8 mouse cellular contexts compared by ENCODE assay signal in genomic region chr2:90889550-90890548, GRCm38 (mm10). TPM values are rescaled to one million over a fixed set of nuclear protein-coding genes. Genes with fewer than 3 reads are reported as not detected.
A peak's percentile ranks its signal among the peaks of the same experiment; 100 is the strongest.
DNase-seq lines count a peak whose midpoint lies in the region; ATAC-seq and TF ChIP-seq lines count a peak whose summit lies in the region.

No protein-coding gene starts in this region.

- peak overlapping the region; percentile 59 for H3K4me3 ChIP-seq in embryonic facial prominence, embryonic 10.5 days
- H3K4me3 ChIP-seq in heart, embryonic 15.5 days = peak overlapping the region; percentile 60
- peak overlapping the region; percentile 56 for H3K4me3 ChIP-seq in kidney, postnatal 0 days (replicated peaks; ENCODE audit: low read depth, low read length)

- no peaks in the 10 kb centered on the region for H3K9me3 ChIP-seq in embryonic facial prominence, embryonic 10.5 days
- H3K9me3 ChIP-seq in heart, embryonic 15.5 days (replicated peaks) = no peaks in the 10 kb centered on the region
- no peaks in the 10 kb centered on the region for H3K9me3 ChIP-seq in kidney, postnatal 0 days (replicated peaks; ENCODE audit: low read length)

- peaks cover 74% of the 10 kb centered on the region for H3K27me3 ChIP-seq in embryonic facial prominence, embryonic 10.5 days (replicated peaks; ENCODE audit: low read depth, poor library complexity, severe bottlenecking)
- H3K27me3 ChIP-seq in heart, embryonic 15.5 days = peaks cover 40% of the 10 kb centered on the region
- peaks cover 20% of the 10 kb centered on the region; the same call in 1 of the 2 replicates for H3K27me3 ChIP-seq in kidney, postnatal 0 days (ENCODE audit: insufficient read depth, low read length)

- H3K9ac ChIP-seq in heart, embryonic 15.5 days = peak overlapping the region; percentile 54
- H3K9ac ChIP-seq in kidney, postnatal 0 days (ENCODE audit: low read depth, low read length) = peak overlapping the region; percentile 71

- peak overlapping the region; percentile 70 for H3K27ac ChIP-seq in embryonic facial prominence, embryonic 10.5 days (replicated peaks)
- H3K27ac ChIP-seq in heart, embryonic 15.5 days = peak overlapping the region; percentile 45
- peak overlapping the region; percentile 47 for H3K27ac ChIP-seq in kidney, postnatal 0 days

- H3K4me1 ChIP-seq in embryonic facial prominence, embryonic 10.5 days = peaks cover 37% of the 10 kb centered on the region
- peaks cover 35% of the 10 kb centered on the region for H3K4me1 ChIP-seq in heart, embryonic 15.5 days (replicated peaks)
- H3K4me1 ChIP-seq in kidney, postnatal 0 days (replicated peaks; ENCODE audit: insufficient read depth, low read length) = peaks cover 15% of the 10 kb centered on the region; the same call in 1 of the 2 replicates

- WGBS in embryonic facial prominence, embryonic 10.5 days = 5% methylated on average over 133 of the region's 133 CpGs
- 4% methylated on average over 122 of the region's 133 CpGs for WGBS in heart, embryonic 15.5 days
- 1% methylated on average over 130 of the region's 133 CpGs for WGBS in kidney, postnatal 0 days

- peaks cover 32% of the 10 kb centered on the region for H3K36me3 ChIP-seq in embryonic facial prominence, embryonic 10.5 days (replicated peaks)
- H3K36me3 ChIP-seq in heart, embryonic 15.5 days = peaks cover 6% of the 10 kb centered on the region
- no peaks in the 10 kb centered on the region for H3K36me3 ChIP-seq in kidney, postnatal 0 days (ENCODE audit: insufficient read depth, low read length)

- no peak for TF ChIP-seq CTCF in kidney, postnatal 0 days (IDR thresholded peaks at IDR 0.05; ENCODE audit: low read depth)

- DNase-seq in B cell, adult 2 months = peak; percentile 46 to 52
- peak; percentile 68 for DNase-seq in adrenal gland, postnatal 10 days
- peak; percentile 77 for DNase-seq in embryonic facial prominence, embryonic 10.5 days (ENCODE audit: low spot score)
- DNase-seq in kidney, postnatal 0 days (ENCODE audit: low spot score) = peak; percentile 58
- peak; percentile 40 for DNase-seq in lung, postnatal 10 days
- DNase-seq in retina, embryonic 14.5 days (ENCODE audit: low spot score) = peak; percentile 63
- peak; percentile 74 for DNase-seq in thymus, postnatal 4 days

- ATAC-seq in heart, embryonic 15.5 days (replicated peaks; ENCODE audit: insufficient number of reproducible peaks, insufficient read depth, low FRiP score, low read depth) = peak; percentile 67
- peak; percentile 77 for ATAC-seq in kidney, postnatal 0 days (replicated peaks; ENCODE audit: low FRiP score, low read depth)

- H3K4me2 ChIP-seq in heart, embryonic 15.5 days = peak overlapping the region; percentile 91
- H3K4me2 ChIP-seq in kidney, postnatal 0 days (ENCODE audit: low read length) = peak overlapping the region; percentile 85

RNA-seq across cellular contexts. Expression of gene C1qtnf4, which starts 4.2 kb away (rescaled TPM):
- total RNA-seq in adrenal gland, postnatal 10 days (2021) = 1 to 10 TPM; 3.3 to 4.8 TPM
- polyA plus RNA-seq in embryonic facial prominence, embryonic 10.5 days (2016; fragmentation: Nextera tagmentation; extraction: Ambion mirVana) = 2.8 and 4.9 TPM in 2 replicates
- polyA plus RNA-seq in heart, embryonic 15.5 days (2015; fragmentation: Nextera tagmentation; extraction: Ambion mirVana) = 11.4 and 14.5 TPM in 2 replicates
- 23.0 and 28.0 TPM in 2 replicates for polyA plus RNA-seq in kidney, postnatal 0 days (2015; fragmentation: Nextera tagmentation; extraction: Ambion mirVana)

RNA-seq across cellular contexts. Expression of gene Kbtbd4, which starts 14.7 kb away (rescaled TPM):
- total RNA-seq in adrenal gland, postnatal 10 days (2021) = 10 to 100 TPM; 24.6 to 26.6 TPM
- polyA plus RNA-seq in embryonic facial prominence, embryonic 10.5 days (2016; fragmentation: Nextera tagmentation; extraction: Ambion mirVana) = 58.1 and 59.4 TPM in 2 replicates
- 22.5 and 29.2 TPM in 2 replicates for polyA plus RNA-seq in heart, embryonic 15.5 days (2015; fragmentation: Nextera tagmentation; extraction: Ambion mirVana)
- 32.7 and 33.8 TPM in 2 replicates for polyA plus RNA-seq in kidney, postnatal 0 days (2015; fragmentation: Nextera tagmentation; extraction: Ambion mirVana)

RNA-seq across cellular contexts. Expression of gene Ndufs3, which starts 14.8 kb away (rescaled TPM):
- total RNA-seq in adrenal gland, postnatal 10 days (2021) = 100 to 1,000 TPM; 692 to 778 TPM
- polyA plus RNA-seq in embryonic facial prominence, embryonic 10.5 days (2016; fragmentation: Nextera tagmentation; extraction: Ambion mirVana) = 201 and 206 TPM in 2 replicates
- polyA plus RNA-seq in heart, embryonic 15.5 days (2015; fragmentation: Nextera tagmentation; extraction: Ambion mirVana) = 355 and 388 TPM in 2 replicates
- polyA plus RNA-seq in kidney, postnatal 0 days (2015; fragmentation: Nextera tagmentation; extraction: Ambion mirVana) = 322 and 331 TPM in 2 replicates

RNA-seq across cellular contexts. Expression of gene Mtch2, which starts 42.9 kb away (rescaled TPM):
- 100 to 1,000 TPM; 412 to 444 TPM for total RNA-seq in adrenal gland, postnatal 10 days (2021)
- polyA plus RNA-seq in embryonic facial prominence, embryonic 10.5 days (2016; fragmentation: Nextera tagmentation; extraction: Ambion mirVana) = 248 and 251 TPM in 2 replicates
- 231 and 234 TPM in 2 replicates for polyA plus RNA-seq in heart, embryonic 15.5 days (2015; fragmentation: Nextera tagmentation; extraction: Ambion mirVana)
- polyA plus RNA-seq in kidney, postnatal 0 days (2015; fragmentation: Nextera tagmentation; extraction: Ambion mirVana) = 188 and 209 TPM in 2 replicates

RNA-seq across cellular contexts. Expression of gene Celf1, which starts 50.3 kb away (rescaled TPM):
- total RNA-seq in adrenal gland, postnatal 10 days (2021) = 10 to 100 TPM; 74.7 to 87.0 TPM
- polyA plus RNA-seq in embryonic facial prominence, embryonic 10.5 days (2016; fragmentation: Nextera tagmentation; extraction: Ambion mirVana) = 139 and 145 TPM in 2 replicates
- polyA plus RNA-seq in heart, embryonic 15.5 days (2015; fragmentation: Nextera tagmentation; extraction: Ambion mirVana) = 98.2 and 98.3 TPM in 2 replicates
- 59.3 and 65.5 TPM in 2 replicates for polyA plus RNA-seq in kidney, postnatal 0 days (2015; fragmentation: Nextera tagmentation; extraction: Ambion mirVana)

Comparison
In these comparisons a context has a peak if more than half of its experiments do, and no peak if none do; other contexts are left out.
1. Peak in every context shown above with its lines: DNase-seq, ATAC-seq, H3K4me3 ChIP-seq and H3K27ac ChIP-seq.